Mouse (Mus musculus) stomach, embryonic 16.5 days (tissue): Measurements from ENCODE around the gene Pidd1. TPM values are rescaled to one million over a fixed set of nuclear protein-coding genes. Genes with fewer than 3 reads are reported as not detected.

ENCODE experiments used
- ATAC-seq: fragments of 200-750 bp; cut with Nextera tagmentation; 2 replicates; pipeline ENCODE4 v1.8.0; 2017; ENCODE audit warnings: moderate number of reproducible peaks, moderate TSS enrichment; ENCODE audit not compliant: insufficient read depth, low FRiP score
- H3K27ac ChIP-seq: fragments of 300-500 bp; sonication (generic); 2 replicates; pipeline ENCODE4 v1.5.1; 2014; ENCODE audit warnings: low read length
- H3K27me3 ChIP-seq: fragments of 300-500 bp; sonication (generic); 2 replicates; pipeline ENCODE4 v1.6.1; 2014; ENCODE audit warnings: low read length, control low read depth, mixed read lengths; ENCODE audit not compliant: control insufficient read depth, insufficient read depth
- H3K36me3 ChIP-seq: fragments of 300-500 bp; sonication (generic); 2 replicates; pipeline ENCODE4 v1.6.1; 2014; ENCODE audit warnings: low read length; ENCODE audit not compliant: control insufficient read depth, insufficient read depth
- H3K4me1 ChIP-seq: fragments of 300-500 bp; sonication (generic); 2 replicates; pipeline ENCODE4 v1.6.1; 2014; ENCODE audit warnings: low read length, control low read depth, mixed read lengths; ENCODE audit not compliant: control insufficient read depth, insufficient read depth
- H3K4me2 ChIP-seq: fragments of 300-500 bp; sonication (generic); 2 replicates; pipeline ENCODE4 v1.6.1; 2014; ENCODE audit warnings: low read depth, low read length, mixed read lengths
- H3K4me3 ChIP-seq: fragments of 300-500 bp; sonication (generic); replicated peaks from 2 replicates; pipeline ENCODE4 v1.5.1; 2014; ENCODE audit warnings: mild to moderate bottlenecking, low read length
- H3K9ac ChIP-seq: fragments of 300-500 bp; sonication (generic); 2 replicates; pipeline ENCODE4 v1.6.1; 2014; ENCODE audit warnings: low read length
- H3K9me3 ChIP-seq: fragments of 300-500 bp; sonication (generic); replicated peaks from 2 replicates; pipeline ENCODE4 v1.6.1; 2016; ENCODE audit warnings: low read length, control low read depth; ENCODE audit not compliant: control insufficient read depth
- WGBS: fragments of 180-500 bp; shearing (Covaris S2); extraction: QIAGEN DNeasy Blood & Tissue Kit; methylation state at CpG from one replicate; pipeline ENCODE4 v1.1.7; 2014; 5-methylcytosine and 5-hydroxymethylcytosine counted together
- polyA plus RNA-seq: library from polyadenylated mRNA; unstranded; fragments of >200 nt; fragmentation: Nextera tagmentation; extraction: Ambion mirVana; gene quantifications from 2 replicates; pipeline ENCODE4 v1.2.1, GENCODE M21; 2015

Gene Pidd1
- polyA plus RNA-seq, 1 experiment from 2014 or later: 7.6 TPM

DNA sequence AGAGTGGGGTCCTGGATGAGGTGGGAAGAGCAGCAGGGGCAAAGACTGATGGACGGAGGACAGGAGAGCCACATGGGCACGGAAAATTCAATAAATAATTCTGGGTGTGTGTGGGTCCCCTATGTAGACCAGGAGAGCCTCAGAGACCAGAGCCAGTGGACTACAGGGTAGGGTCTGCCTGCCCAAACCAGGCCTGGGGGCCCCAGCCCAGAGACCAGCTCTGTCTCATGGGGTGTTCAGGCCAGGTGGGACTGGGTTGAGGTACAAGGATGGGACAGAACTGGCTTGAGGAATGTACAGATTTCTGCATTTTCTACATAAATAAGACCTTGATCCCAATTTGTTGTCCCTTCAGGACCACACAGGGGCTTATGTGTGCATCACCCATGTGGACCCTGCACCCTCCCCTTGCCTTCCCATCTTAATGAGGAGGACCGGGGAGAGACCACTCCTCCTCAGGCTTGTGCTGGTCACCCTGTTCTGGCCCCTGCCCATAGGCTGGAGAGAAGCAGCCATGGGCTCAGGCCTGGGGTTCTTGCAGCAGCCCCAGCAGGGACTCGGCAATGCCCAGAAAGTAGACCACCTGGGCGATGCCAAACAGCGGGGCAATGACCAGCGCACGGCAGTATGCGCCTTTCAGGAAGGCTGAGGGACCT, 13.1 kb downstream of the Pidd1 start:
- Histone ChIP-seq H3K9ac (no peak overlapping the region), H3K4me3 (no peak overlapping the region), H3K4me1 (peaks cover 29% of the 10 kb centered on the region), H3K9me3 (no peaks in the 10 kb centered on the region), H3K36me3 (no peaks in the 10 kb centered on the region), H3K27me3 (no peaks in the 10 kb centered on the region), H3K27ac (no peak overlapping the region), H3K4me2 (no peak overlapping the region)
- ATAC-seq: no peak
- WGBS: 91% methylated on average over 9 of the region's 9 CpGs

GRCm38 (mm10) chr7:141429840-141430584, 13.8 kb downstream of the Pidd1 start:
- H3K27ac ChIP-seq: no peak overlapping the region
- no peak overlapping the region for H3K4me2 ChIP-seq
- H3K9ac ChIP-seq: no peak overlapping the region
- peaks cover 23% of the 10 kb centered on the region for H3K4me1 ChIP-seq
- ATAC-seq: no peak
- H3K9me3 ChIP-seq: no peaks in the 10 kb centered on the region
- H3K4me3 ChIP-seq: no peak overlapping the region
- WGBS: 56% methylated on average over 9 of the region's 9 CpGs
- H3K27me3 ChIP-seq: no peaks in the 10 kb centered on the region
- H3K36me3 ChIP-seq: no peaks in the 10 kb centered on the region

GRCm38 (mm10) chr7:141429310-141429709, 14.5 kb downstream of the Pidd1 start, which contains the start of gene Cend1:
Cend1 (minus strand) TSS chr7:141429491.
- Histone ChIP-seq H3K9ac (0 out of 2 replicates have a peak within 1 kb of the TSS, but pooled peaks have one; percentile 23), H3K9me3 (no peaks in the 10 kb centered on the region), H3K4me1 (peaks cover 16% of the 10 kb centered on the region), H3K4me3 (peak within 1 kb of the TSS; percentile 9; the same call in 1 of the 2 replicates), H3K27me3 (no peaks in the 10 kb centered on the region), H3K27ac (no peak within 1 kb of the TSS), H3K4me2 (peak within 1 kb of the TSS; percentile 38; the same call in 1 of the 2 replicates), H3K36me3 (no peaks in the 10 kb centered on the region)
- 6% methylated on average over 19 of the region's 19 CpGs for WGBS
- ATAC-seq: peak; percentile 55

DNA sequence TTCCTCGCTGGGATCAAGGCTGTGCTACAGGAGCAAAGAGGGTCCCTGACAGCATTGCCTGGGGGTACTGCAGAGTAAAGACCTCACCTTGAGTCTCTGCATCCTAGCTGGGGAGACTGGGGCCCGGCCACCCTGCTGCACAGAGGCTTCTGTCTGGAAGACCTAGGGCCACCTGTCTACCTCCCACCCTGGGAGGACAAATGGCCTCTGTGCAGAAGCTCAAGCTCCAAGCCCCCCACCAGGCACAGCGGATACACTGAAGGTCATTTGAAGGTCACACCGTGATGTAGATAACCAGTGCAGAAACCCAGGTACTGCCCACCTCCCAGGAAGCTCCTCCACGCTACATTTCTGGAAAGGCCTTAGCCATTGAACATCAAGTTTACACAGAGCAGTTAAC, 15.1 kb downstream of the Pidd1 start:
- peaks cover 10% of the 10 kb centered on the region for H3K4me1 ChIP-seq
- H3K36me3 ChIP-seq: no peaks in the 10 kb centered on the region
- H3K27ac ChIP-seq: no peak overlapping the region
- H3K4me2 ChIP-seq: 0 out of 2 replicates have a peak overlapping the region, but pooled peaks have one; percentile 38
- H3K9ac ChIP-seq: no peak overlapping the region
- no peaks in the 10 kb centered on the region for H3K9me3 ChIP-seq
- no peak for ATAC-seq
- 41% methylated on average over 5 of the region's 5 CpGs for WGBS
- H3K27me3 ChIP-seq: no peaks in the 10 kb centered on the region
- peak overlapping the region; percentile 9; the same call in 1 of the 2 replicates for H3K4me3 ChIP-seq

DNA sequence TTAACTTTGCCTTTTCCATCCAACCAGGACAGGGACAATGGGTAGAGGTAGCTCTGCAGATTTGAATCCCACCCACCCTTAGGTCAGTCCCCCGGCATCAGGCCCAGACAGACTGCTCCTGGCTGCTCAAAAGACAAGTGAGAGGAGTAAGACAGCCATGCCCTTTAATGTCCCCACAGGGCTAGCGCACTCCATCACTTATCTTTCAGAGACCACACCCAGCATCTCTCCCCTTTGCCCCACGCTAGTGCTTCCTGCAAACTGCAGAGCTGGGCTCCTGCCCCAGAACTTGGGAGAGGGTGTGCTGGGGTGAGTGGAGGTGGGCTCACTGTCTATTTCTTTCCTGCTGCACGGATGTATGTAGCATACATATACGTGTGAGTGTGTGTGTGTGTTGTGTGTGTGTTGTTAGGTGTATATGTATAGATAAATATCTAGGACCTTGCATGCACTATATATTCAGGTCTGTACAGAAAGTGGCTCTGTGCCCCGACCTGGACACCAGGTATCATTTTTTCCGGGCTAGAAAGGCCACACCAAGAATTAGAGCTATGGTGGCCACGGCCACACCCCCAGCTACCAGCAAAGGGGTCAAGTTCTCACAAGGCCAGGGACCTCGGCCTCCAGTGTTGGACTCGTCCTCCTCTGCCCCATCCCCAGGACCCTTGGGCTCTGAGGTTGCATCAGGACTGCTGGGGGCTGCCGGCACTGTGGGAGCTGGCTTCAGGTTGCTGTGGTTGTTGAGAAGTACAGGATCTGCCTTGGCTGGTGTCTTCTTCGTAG, 16.7 kb downstream of the Pidd1 start:
- peaks cover 9% of the 10 kb centered on the region for H3K4me1 ChIP-seq
- ATAC-seq: no peak
- WGBS: 80% methylated on average over 12 of the region's 12 CpGs
- H3K27me3 ChIP-seq: no peaks in the 10 kb centered on the region
- H3K36me3 ChIP-seq: no peaks in the 10 kb centered on the region
- H3K9me3 ChIP-seq: no peaks in the 10 kb centered on the region
- H3K27ac ChIP-seq: no peak overlapping the region
- H3K4me2 ChIP-seq: no peak overlapping the region
- H3K4me3 ChIP-seq: no peak overlapping the region
- H3K9ac ChIP-seq: no peak overlapping the region

- no peaks in the 10 kb centered on the region for H3K27me3 ChIP-seq
- 58% methylated on average over 4 of the region's 4 CpGs for WGBS
- H3K4me3 ChIP-seq: no peak overlapping the region
- H3K9ac ChIP-seq: no peak overlapping the region
- no peak overlapping the region for H3K4me2 ChIP-seq
- H3K4me1 ChIP-seq: no peaks in the 10 kb centered on the region
- H3K27ac ChIP-seq: no peak overlapping the region
- ATAC-seq: no peak
- no peaks in the 10 kb centered on the region for H3K9me3 ChIP-seq
- no peaks in the 10 kb centered on the region for H3K36me3 ChIP-seq
These were observed 20.0 kb downstream of the Pidd1 start for GRCm38 (mm10) chr7:141423811-141424210.

DNA sequence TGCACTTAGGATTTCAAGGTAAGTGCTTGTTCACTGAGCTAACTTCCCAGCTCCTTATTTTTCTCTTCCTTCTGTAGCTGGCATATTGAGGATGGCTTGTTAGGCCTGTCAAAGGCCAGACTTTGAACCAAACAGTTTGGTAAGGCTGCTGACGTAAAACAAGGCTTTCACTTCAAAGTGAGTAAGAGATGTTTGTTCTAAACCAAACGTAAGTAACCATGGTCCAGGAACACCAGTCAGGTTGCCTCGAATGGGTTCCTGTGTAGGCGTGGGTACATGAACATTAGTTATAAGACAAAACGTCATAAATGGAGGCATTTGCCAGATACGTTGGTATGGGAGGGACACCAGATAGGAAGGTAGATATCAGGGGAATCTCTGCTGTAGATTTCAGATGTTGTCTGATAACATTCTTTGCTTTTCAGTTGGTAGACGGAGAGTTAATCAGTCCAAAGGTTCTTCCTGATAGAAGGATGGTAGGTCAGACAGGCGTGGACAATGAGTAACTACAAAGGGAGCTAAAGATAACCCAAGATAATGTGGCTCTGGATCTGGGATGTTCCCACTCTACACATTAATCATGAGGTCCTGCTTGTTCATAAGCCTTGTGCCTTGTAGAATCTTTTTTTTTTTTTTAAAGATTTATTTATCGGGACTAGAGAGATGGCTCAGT, 23.7 kb downstream of the Pidd1 start:
- Histone ChIP-seq H3K4me3 (no peak overlapping the region), H3K27me3 (no peaks in the 10 kb centered on the region), H3K27ac (no peak overlapping the region), H3K9me3 (no peaks in the 10 kb centered on the region), H3K36me3 (no peaks in the 10 kb centered on the region), H3K4me1 (no peaks in the 10 kb centered on the region), H3K4me2 (no peak overlapping the region), H3K9ac (no peak overlapping the region)
- ATAC-seq: no peak
- 65% methylated on average over 9 of the region's 9 CpGs for WGBS

DNA sequence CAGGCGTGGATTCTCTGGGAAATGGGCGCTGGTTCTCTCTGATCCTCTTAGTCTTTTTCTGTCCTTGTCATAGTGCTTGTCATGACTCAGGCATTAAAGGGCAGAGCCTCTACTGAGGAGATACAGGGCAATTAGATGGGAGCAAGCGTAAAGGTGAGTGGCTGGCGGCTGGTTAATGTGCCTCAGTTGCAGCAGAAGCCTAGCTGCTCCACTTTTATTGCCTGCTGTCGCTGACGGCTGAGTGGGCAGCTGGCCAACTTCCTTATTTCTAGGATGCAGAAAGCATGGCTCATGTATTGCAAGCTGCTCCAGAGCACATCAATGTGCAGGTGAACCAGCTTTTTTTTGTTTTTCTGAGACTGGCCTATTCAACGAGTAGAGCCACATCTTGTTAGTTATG, 24.9 kb downstream of the Pidd1 start:
- no peaks in the 10 kb centered on the region for H3K4me1 ChIP-seq
- no peak overlapping the region for H3K4me2 ChIP-seq
- WGBS: 59% methylated on average over 7 of the region's 7 CpGs
- no peak overlapping the region for H3K27ac ChIP-seq
- no peaks in the 10 kb centered on the region for H3K9me3 ChIP-seq
- H3K36me3 ChIP-seq: no peaks in the 10 kb centered on the region
- ATAC-seq: no peak
- no peak overlapping the region for H3K9ac ChIP-seq
- H3K4me3 ChIP-seq: no peak overlapping the region
- no peaks in the 10 kb centered on the region for H3K27me3 ChIP-seq
